Mouse (Mus musculus): Measurements from ENCODE around the gene Slc25a45. TPM values are rescaled to one million over a fixed set of nuclear protein-coding genes. Genes with fewer than 3 reads are reported as not detected.
A peak's percentile ranks its signal among the peaks of the same experiment; 100 is the strongest.

The Slc25a45 gene
- polyA plus RNA-seq, 1 experiment from 2014 or later = 9.1 TPM

DNA sequence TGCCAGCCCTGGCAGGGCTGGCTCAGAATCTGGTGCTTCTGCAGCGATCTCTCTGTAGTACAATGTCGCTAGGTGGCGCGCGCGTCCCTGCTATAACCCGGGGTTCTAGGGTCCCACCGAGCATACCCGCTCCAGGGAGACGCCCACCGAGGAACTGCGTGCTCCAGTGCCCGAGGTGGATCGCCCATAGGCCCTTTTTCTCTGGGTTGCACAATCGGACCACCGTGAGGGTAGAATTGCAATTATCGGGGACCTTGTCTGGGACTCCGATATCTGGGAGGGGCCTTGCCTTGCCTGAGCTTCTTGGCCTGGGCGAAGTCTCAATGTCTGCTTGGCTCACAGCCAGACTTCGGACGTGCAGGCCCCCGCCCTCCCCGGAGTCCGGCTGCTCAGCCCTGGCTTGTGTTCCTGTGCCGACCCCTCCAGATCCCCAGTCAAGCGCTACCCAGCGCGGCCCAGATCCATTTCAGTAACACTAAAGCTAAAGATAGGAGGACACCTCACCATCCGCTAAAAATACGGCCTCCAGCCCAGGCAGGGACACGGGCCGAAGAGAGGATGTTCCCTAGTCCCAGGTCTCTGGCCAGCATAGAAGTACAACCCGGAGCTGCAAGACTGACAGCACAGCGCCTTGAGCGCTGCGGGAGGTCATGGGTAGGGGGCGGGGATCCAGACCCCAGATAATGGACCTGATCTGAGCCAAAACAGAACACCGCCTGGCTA lies 46.5 kb downstream of the Slc25a45 start:
- no peaks in the 10 kb centered on the region; the same call in 1 of the 2 replicates for H3K27me3 ChIP-seq (ENCODE audit: insufficient read depth, low read length)
- H3K4me3 ChIP-seq (ENCODE audit: low read depth, low read length) = peak overlapping the region; percentile 69
- DNase-seq (peak; percentile 93), ATAC-seq (peak; percentile 14)
- no peaks in the 10 kb centered on the region for H3K9me3 ChIP-seq (ENCODE audit: low read length)
- peak overlapping the region; percentile 100 for H3K4me2 ChIP-seq (ENCODE audit: low read depth, low read length)
- peak overlapping the region; percentile 71 for H3K9ac ChIP-seq (replicated peaks)
- peak; percentile 90 for TF ChIP-seq CTCF (IDR thresholded peaks at IDR 0.05; ENCODE audit: low read depth)
- 0 out of 2 replicates have a peak, but pooled peaks have one; percentile 15 for TF ChIP-seq EP300 (IDR thresholded peaks at IDR 0.05; ENCODE audit: low read depth)
- no peaks in the 10 kb centered on the region for H3K36me3 ChIP-seq (replicated peaks; ENCODE audit: insufficient read depth, low read length)
- H3K4me1 ChIP-seq (ENCODE audit: insufficient read depth) = peaks cover 40% of the 10 kb centered on the region
- under 1% methylated on average over 38 of the region's 38 CpGs for WGBS (ENCODE audit: insufficient replicate concordance)
- peak overlapping the region; percentile 76 for H3K27ac ChIP-seq (ENCODE audit: low read depth)

DNA sequence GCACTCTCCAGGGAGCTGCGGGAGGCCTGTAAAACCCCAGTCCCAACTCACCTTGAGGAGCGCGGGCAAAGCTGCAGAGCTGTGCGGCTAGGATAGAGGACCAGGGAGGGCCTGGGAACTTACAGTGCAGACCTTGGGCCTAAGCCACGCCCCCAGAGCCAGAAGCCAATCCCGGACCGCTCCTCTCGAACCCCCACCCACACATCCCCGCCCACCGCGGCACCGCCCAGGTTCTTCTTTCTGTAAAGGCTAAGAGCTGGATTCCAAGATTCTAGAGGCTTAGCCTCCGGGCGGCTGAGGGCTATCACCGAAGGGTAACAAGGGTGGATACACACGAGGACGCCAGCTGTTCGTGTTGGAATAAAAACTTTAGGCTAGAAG lies 47.1 kb downstream of the Slc25a45 start, which contains the start of gene Cdc42ep2:
Gene Cdc42ep2 (minus strand): TSS at position 104 of the 381 bp plus-strand sequence.
- H3K27ac ChIP-seq (ENCODE audit: low read depth) = peak within 1 kb of the TSS; percentile 76
- H3K4me2 ChIP-seq (ENCODE audit: low read depth, low read length) = peak within 1 kb of the TSS; percentile 100
- H3K9me3 ChIP-seq (ENCODE audit: low read length) = no peaks in the 10 kb centered on the region
- ATAC-seq = peak; percentile 78
- no peaks in the 10 kb centered on the region for H3K36me3 ChIP-seq (replicated peaks; ENCODE audit: insufficient read depth, low read length)
- no peak for TF ChIP-seq CTCF (IDR thresholded peaks at IDR 0.05; ENCODE audit: low read depth)
- no peak for TF ChIP-seq EP300 (IDR thresholded peaks at IDR 0.05; ENCODE audit: low read depth)
- WGBS (ENCODE audit: insufficient replicate concordance) = 0% methylated on average over 18 of the region's 18 CpGs
- no peaks in the 10 kb centered on the region; the same call in 1 of the 2 replicates for H3K27me3 ChIP-seq (ENCODE audit: insufficient read depth, low read length)
- peaks cover 46% of the 10 kb centered on the region for H3K4me1 ChIP-seq (ENCODE audit: insufficient read depth)
- peak; percentile 98 for DNase-seq
- peak within 1 kb of the TSS; percentile 69 for H3K4me3 ChIP-seq (ENCODE audit: low read depth, low read length)
- peak within 1 kb of the TSS; percentile 71 for H3K9ac ChIP-seq (replicated peaks)

DNA sequence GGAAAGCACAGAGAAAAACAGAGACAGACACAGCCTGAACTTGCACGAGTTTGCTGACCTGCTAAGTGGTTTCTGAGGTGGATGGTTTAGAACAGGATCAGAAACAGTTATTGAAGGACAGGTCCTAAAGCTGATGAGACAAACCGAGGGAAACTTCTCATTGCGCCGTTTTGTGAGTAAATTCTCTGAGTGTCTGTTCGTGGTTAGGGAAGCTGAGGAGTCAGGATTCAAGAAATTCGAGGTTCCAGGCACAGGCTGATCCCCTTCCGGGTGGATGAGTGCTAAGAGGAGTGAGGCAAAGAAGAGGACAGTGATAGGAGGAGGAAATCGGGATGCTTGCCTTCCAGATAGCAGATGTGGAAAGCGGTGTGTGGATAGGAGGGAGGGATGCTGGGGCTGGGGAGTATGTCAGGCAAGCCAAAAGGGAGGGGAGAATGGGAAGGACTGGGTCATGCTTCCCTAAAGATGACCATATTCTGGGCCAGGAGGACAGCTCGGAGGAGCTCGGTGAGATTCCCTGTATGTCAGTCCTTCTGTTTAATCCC lies 47.8 kb downstream of the Slc25a45 start:
- no peak for DNase-seq
- Histone ChIP-seq H3K27ac (ENCODE audit: low read depth) (peak overlapping the region; percentile 66; the same call in 1 of the 2 replicates), H3K9ac (replicated peaks) (peak overlapping the region; percentile 37; the same call in 1 of the 2 replicates), H3K27me3 (ENCODE audit: insufficient read depth, low read length) (no peaks in the 10 kb centered on the region; the same call in 1 of the 2 replicates), H3K4me2 (ENCODE audit: low read depth, low read length) (peak overlapping the region; percentile 100), H3K4me1 (ENCODE audit: insufficient read depth) (peaks cover 48% of the 10 kb centered on the region), H3K9me3 (ENCODE audit: low read length) (no peaks in the 10 kb centered on the region), H3K36me3 (replicated peaks; ENCODE audit: insufficient read depth, low read length) (no peaks in the 10 kb centered on the region), H3K4me3 (ENCODE audit: low read depth, low read length) (peak overlapping the region; percentile 69)
- WGBS (ENCODE audit: insufficient replicate concordance) = 29% methylated on average over 11 of the region's 11 CpGs
- TF ChIP-seq CTCF (IDR thresholded peaks at IDR 0.05; ENCODE audit: low read depth) (no peak), EP300 (IDR thresholded peaks at IDR 0.05; ENCODE audit: low read depth) (no peak)
- ATAC-seq = no peak

DNA sequence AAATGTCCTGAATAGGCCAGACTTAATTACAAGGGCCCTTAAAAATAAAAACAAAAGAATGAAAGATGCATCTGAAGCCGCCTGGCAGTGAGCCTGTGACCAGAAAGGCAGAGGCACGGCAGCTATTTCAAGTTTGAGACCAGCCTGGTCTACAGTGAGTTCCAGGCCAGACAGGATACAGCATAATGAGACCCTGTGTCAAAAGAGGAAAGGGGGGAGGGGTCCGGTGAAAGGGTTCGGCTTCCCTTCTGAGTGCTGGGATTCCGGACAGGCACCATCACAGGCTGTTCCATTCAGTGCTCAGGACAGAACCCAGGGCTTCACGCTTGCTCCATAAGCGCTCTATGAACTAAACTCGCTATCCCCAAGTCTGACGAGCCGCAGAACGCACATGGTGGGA lies 49.4 kb downstream of the Slc25a45 start:
- no peak overlapping the region for H3K4me2 ChIP-seq (ENCODE audit: low read depth, low read length)
- no peak for DNase-seq
- TF ChIP-seq EP300 (IDR thresholded peaks at IDR 0.05; ENCODE audit: low read depth) (no peak), CTCF (IDR thresholded peaks at IDR 0.05; ENCODE audit: low read depth) (no peak)

DNA sequence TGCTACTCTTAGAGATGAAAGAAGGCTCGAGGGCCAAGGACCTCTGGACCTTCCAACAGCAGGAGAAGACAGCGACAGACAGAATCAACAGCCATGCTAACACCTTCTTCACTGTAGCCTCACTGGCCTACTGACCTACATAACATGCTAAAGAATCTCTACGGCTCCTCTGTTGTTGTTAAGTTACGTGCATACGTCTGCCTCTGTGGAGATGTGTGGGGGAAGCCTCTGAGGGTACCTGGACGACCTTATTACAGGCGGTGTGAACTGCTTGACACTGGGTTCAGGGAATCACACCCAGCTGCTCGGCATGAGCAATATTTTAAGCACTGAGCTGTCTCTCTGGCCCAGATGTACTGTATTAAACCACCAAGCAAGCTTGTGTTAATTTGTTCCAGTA lies 49.9 kb downstream of the Slc25a45 start:
- WGBS (ENCODE audit: insufficient replicate concordance) = 79% methylated on average over 8 of the region's 8 CpGs
- no peaks in the 10 kb centered on the region; the same call in 1 of the 2 replicates for H3K27me3 ChIP-seq (ENCODE audit: insufficient read depth, low read length)
- no peak overlapping the region for H3K27ac ChIP-seq (ENCODE audit: low read depth)
- TF ChIP-seq EP300 (IDR thresholded peaks at IDR 0.05; ENCODE audit: low read depth) = no peak
- no peak for TF ChIP-seq CTCF (IDR thresholded peaks at IDR 0.05; ENCODE audit: low read depth)
- ATAC-seq (no peak), DNase-seq (no peak)
- H3K36me3 ChIP-seq (replicated peaks; ENCODE audit: insufficient read depth, low read length) = no peaks in the 10 kb centered on the region
- no peak overlapping the region for H3K4me3 ChIP-seq (ENCODE audit: low read depth, low read length)
- no peak overlapping the region for H3K4me2 ChIP-seq (ENCODE audit: low read depth, low read length)
- no peak overlapping the region for H3K9ac ChIP-seq (replicated peaks)
- H3K4me1 ChIP-seq (ENCODE audit: insufficient read depth) = peaks cover 40% of the 10 kb centered on the region
- no peaks in the 10 kb centered on the region for H3K9me3 ChIP-seq (ENCODE audit: low read length)

More for the DNA sequence above, 49.4 kb downstream of the Slc25a45 start:
- no peak for ATAC-seq
- WGBS (ENCODE audit: insufficient replicate concordance) = 71% methylated on average over 11 of the region's 11 CpGs
- Histone ChIP-seq H3K36me3 (replicated peaks; ENCODE audit: insufficient read depth, low read length) (no peaks in the 10 kb centered on the region), H3K4me3 (ENCODE audit: low read depth, low read length) (no peak overlapping the region), H3K27ac (ENCODE audit: low read depth) (no peak overlapping the region), H3K9me3 (ENCODE audit: low read length) (no peaks in the 10 kb centered on the region), H3K9ac (replicated peaks) (no peak overlapping the region), H3K27me3 (ENCODE audit: insufficient read depth, low read length) (no peaks in the 10 kb centered on the region; the same call in 1 of the 2 replicates), H3K4me1 (ENCODE audit: insufficient read depth) (peaks cover 45% of the 10 kb centered on the region)

DNA sequence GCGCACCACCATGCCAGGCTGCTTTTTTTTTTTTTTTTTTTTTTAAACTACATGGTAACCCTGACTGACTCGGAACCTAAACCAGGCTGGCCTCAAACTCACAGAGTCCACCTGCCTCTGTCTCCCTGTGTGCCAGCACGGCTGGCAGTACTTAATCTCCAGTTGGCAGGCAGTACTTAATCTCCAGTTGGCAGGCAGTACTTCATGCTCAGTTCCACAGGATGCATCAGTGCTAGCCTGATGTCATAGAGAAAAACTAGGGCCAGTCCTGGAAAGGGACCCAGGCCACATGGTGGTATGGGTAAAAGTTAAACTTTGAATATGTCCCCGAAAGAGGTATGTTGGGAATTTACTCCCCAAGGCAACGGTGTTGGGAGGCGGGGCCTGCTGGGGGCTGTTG lies 50.5 kb downstream of the Slc25a45 start:
- TF ChIP-seq EP300 (IDR thresholded peaks at IDR 0.05; ENCODE audit: low read depth) (no peak), CTCF (IDR thresholded peaks at IDR 0.05; ENCODE audit: low read depth) (no peak)
- WGBS (ENCODE audit: insufficient replicate concordance) = 65% methylated on average over 6 of the region's 6 CpGs
- Histone ChIP-seq H3K4me2 (ENCODE audit: low read depth, low read length) (no peak overlapping the region), H3K9ac (replicated peaks) (no peak overlapping the region), H3K27me3 (ENCODE audit: insufficient read depth, low read length) (no peaks in the 10 kb centered on the region; the same call in 1 of the 2 replicates), H3K4me1 (ENCODE audit: insufficient read depth) (peaks cover 35% of the 10 kb centered on the region), H3K27ac (ENCODE audit: low read depth) (no peak overlapping the region), H3K36me3 (replicated peaks; ENCODE audit: insufficient read depth, low read length) (no peaks in the 10 kb centered on the region), H3K9me3 (ENCODE audit: low read length) (no peaks in the 10 kb centered on the region), H3K4me3 (ENCODE audit: low read depth, low read length) (no peak overlapping the region)
- ATAC-seq (no peak), DNase-seq (no peak)

Measured in liver, postnatal 0 days (tissue).